Mouse (Mus musculus) granulocyte monocyte progenitor cell, adult 5-6 weeks (primary cell): Measurements from ENCODE around the gene Slco3a1. TPM values are rescaled to one million over a fixed set of nuclear protein-coding genes. Genes with fewer than 3 reads are reported as not detected.
A peak's percentile ranks its signal among the peaks of the same experiment; 100 is the strongest.

Experiments used
- ATAC-seq: replicated peaks from 2 replicates; pipeline ENCODE4 v1.8.0; 2016; ENCODE audit warnings: mild to moderate bottlenecking, moderate TSS enrichment, inconsistent platforms; ENCODE audit not compliant: poor library complexity, severe bottlenecking
- total RNA-seq, 2 experiments: library from RNA; stranded (forward) in 1 of 2; stranded (reverse) in 1 of 2; fragments of 200-712, 200-1000 nt in 1 of 2; fragments of >200 nt in 1 of 2; fragmentation: Nextera tagmentation in 1 of 2; gene quantifications; 2 replicates each; pipeline ENCODE4 v1.2.3; 2014 to 2017

The Slco3a1 gene
- total RNA-seq, 2 experiments from 2014 or later = 27.1 to 34.9 TPM

GRCm38 (mm10) chr7:74491683-74492355 is 62.8 kb downstream of the Slco3a1 start:
- no peak for ATAC-seq

GRCm38 (mm10) chr7:74488141-74488540 is 66.4 kb downstream of the Slco3a1 start:
- ATAC-seq = no peak

- no peak for ATAC-seq
Measured at GRCm38 (mm10) chr7:74487727-74488126, 66.9 kb downstream of the Slco3a1 start.

GRCm38 (mm10) chr7:74486083-74486482 is 68.5 kb downstream of the Slco3a1 start:
- peak; percentile 22; the same call in 1 of the 2 replicates for ATAC-seq

GRCm38 (mm10) chr7:74485669-74486068 is 68.9 kb downstream of the Slco3a1 start:
- ATAC-seq = peak; percentile 62

- no peak for ATAC-seq
Measured at GRCm38 (mm10) chr7:74484024-74484385, 70.6 kb downstream of the Slco3a1 start.

- ATAC-seq = no peak
Measured at GRCm38 (mm10) chr7:74483294-74484023, 71.1 kb downstream of the Slco3a1 start.

- no peak for ATAC-seq
Measured at GRCm38 (mm10) chr7:74471740-74472139, 82.8 kb downstream of the Slco3a1 start.

GRCm38 (mm10) chr7:74466886-74467285 is 87.7 kb downstream of the Slco3a1 start:
- ATAC-seq = no peak

- ATAC-seq = no peak
Measured at GRCm38 (mm10) chr7:74464638-74465037, 89.9 kb downstream of the Slco3a1 start.

GRCm38 (mm10) chr7:74462451-74462850 is 92.1 kb downstream of the Slco3a1 start:
- ATAC-seq = no peak

GRCm38 (mm10) chr7:74461736-74462135 is 92.8 kb downstream of the Slco3a1 start:
- ATAC-seq = no peak

- no peak for ATAC-seq
Measured at GRCm38 (mm10) chr7:74461146-74461545, 93.4 kb downstream of the Slco3a1 start.

GRCm38 (mm10) chr7:74459812-74460211 is 94.8 kb downstream of the Slco3a1 start:
- ATAC-seq = no peak

- ATAC-seq = peak; percentile 15
Measured at GRCm38 (mm10) chr7:74459277-74459676, 95.3 kb downstream of the Slco3a1 start.

- peak; percentile 67 for ATAC-seq
Measured at GRCm38 (mm10) chr7:74458475-74459221, 95.9 kb downstream of the Slco3a1 start.

- peak; percentile 45 for ATAC-seq
Measured at GRCm38 (mm10) chr7:74457347-74457975, 97.1 kb downstream of the Slco3a1 start.

- ATAC-seq = no peak
Measured at GRCm38 (mm10) chr7:74456781-74457180, 97.8 kb downstream of the Slco3a1 start.

GRCm38 (mm10) chr7:74451047-74451446 is 103.5 kb downstream of the Slco3a1 start:
- no peak for ATAC-seq

GRCm38 (mm10) chr7:74449802-74450201 is 104.8 kb downstream of the Slco3a1 start:
- ATAC-seq = peak; percentile 82

- no peak for ATAC-seq
Measured at GRCm38 (mm10) chr7:74447781-74448180, 106.8 kb downstream of the Slco3a1 start.
